Mouse (Mus musculus) neutrophil, adult 65 days (primary cell): ENCODE data around the gene Rfxap. TPM values are rescaled to one million over a fixed set of nuclear protein-coding genes. Genes with fewer than 3 reads are reported as not detected.

Source experiments
- total RNA-seq: library from RNA; stranded (reverse); gene quantifications from 2 replicates; pipeline ENCODE4 v1.2.4, GENCODE M21; 2023

The Rfxap gene
- total RNA-seq: 23.2 and 23.5 TPM in 2 replicates

GRCm38 (mm10) chr3:54807666-54808217, at the start of gene Rfxap:
Gene Rfxap (minus strand): TSS chr3:54807791.

GRCm38 (mm10) chr3:54755145-54756041, 52.2 kb downstream of the Rfxap start, which contains the start of gene Smad9:
Gene Smad9 (plus strand): TSS chr3:54755582.

Other genes with a start within 250 kb of the Rfxap start
- gene Supt20, start 115.0 kb downstream of the Rfxap start, total RNA-seq: 96.5 and 154 TPM in 2 replicates
- not detected in 2 replicates for gene Gm21958, start 93.4 kb downstream of the Rfxap start, total RNA-seq
- 41.5 and 59.2 TPM in 2 replicates for gene Exosc8, start 72.4 kb downstream of the Rfxap start, total RNA-seq
- 7.7 and 10.2 TPM in 2 replicates for gene Alg5, start 72.3 kb downstream of the Rfxap start, total RNA-seq
- gene Smad9, start 52.2 kb downstream of the Rfxap start, total RNA-seq: not detected in 2 replicates
- gene Sertm1, start 108.1 kb upstream of the Rfxap start, total RNA-seq: not detected in 2 replicates
- 0.76 TPM in 1 of 2 replicates, not detected in the other for gene Ccna1, start 247.7 kb upstream of the Rfxap start, total RNA-seq